Mouse (Mus musculus) hindbrain, embryonic 16.5 days (tissue): ENCODE results near the gene Sox13. TPM values are rescaled to one million over a fixed set of nuclear protein-coding genes. Genes with fewer than 3 reads are reported as not detected.

Experiments used
- ATAC-seq: fragments of 200-750 bp; cut with Nextera tagmentation; 2 replicates; pipeline ENCODE4 v1.8.0; 2017; ENCODE audit warnings: moderate TSS enrichment, moderate library complexity
- H3K27ac ChIP-seq: fragments of 300-500 bp; sonication (generic); 2 replicates; pipeline ENCODE4 v1.5.1; 2014; ENCODE audit warnings: low read depth, mild to moderate bottlenecking, control low read depth, low read length, moderate library complexity
- H3K27me3 ChIP-seq: fragments of 300-500 bp; sonication (generic); replicated peaks from 2 replicates; pipeline ENCODE4 v1.6.1; 2014; ENCODE audit warnings: low read length; ENCODE audit not compliant: control insufficient read depth, insufficient read depth
- H3K36me3 ChIP-seq: fragments of 300-500 bp; sonication (generic); 2 replicates; pipeline ENCODE4 v1.6.1; 2014; ENCODE audit warnings: mild to moderate bottlenecking, low read length, moderate library complexity, mixed read lengths; ENCODE audit not compliant: control insufficient read depth, insufficient read depth
- H3K4me1 ChIP-seq: fragments of 300-500 bp; sonication (generic); 2 replicates; pipeline ENCODE4 v1.6.1; 2014; ENCODE audit warnings: low read depth, low read length; ENCODE audit not compliant: control insufficient read depth, insufficient read depth
- H3K4me2 ChIP-seq: fragments of 300-500 bp; sonication (generic); 2 replicates; pipeline ENCODE4 v1.6.1; 2014; ENCODE audit warnings: mild to moderate bottlenecking, low read length, control low read depth, moderate library complexity
- H3K4me3 ChIP-seq: fragments of 300-500 bp; sonication (generic); 2 replicates; pipeline ENCODE4 v1.5.1; 2014; ENCODE audit warnings: mild to moderate bottlenecking, low read length, control low read depth, moderate library complexity
- H3K9ac ChIP-seq: fragments of 300-500 bp; sonication (generic); 2 replicates; pipeline ENCODE4 v1.6.1; 2014; ENCODE audit warnings: low read depth, mild to moderate bottlenecking, control low read depth, low read length, moderate library complexity
- H3K9me3 ChIP-seq: fragments of 300-500 bp; sonication (generic); 2 replicates; pipeline ENCODE4 v1.6.1; 2014; ENCODE audit warnings: mild to moderate bottlenecking, low read length, moderate library complexity; ENCODE audit not compliant: control insufficient read depth
- WGBS: fragments of 180-500 bp; shearing (Covaris S2); extraction: QIAGEN DNeasy Blood & Tissue Kit; methylation state at CpG from one replicate; pipeline ENCODE4 v1.1.7; 2014; 5-methylcytosine and 5-hydroxymethylcytosine counted together
- polyA plus RNA-seq: library from polyadenylated mRNA; unstranded; fragments of >200 nt; fragmentation: Nextera tagmentation; extraction: Ambion mirVana; gene quantifications from 2 replicates; pipeline ENCODE4 v1.2.1, GENCODE M21; 2015

The Sox13 gene
- polyA plus RNA-seq, 1 experiment from 2014 or later: 2.9 TPM

- H3K4me2 ChIP-seq: no peak overlapping the region
- peaks cover 8% of the 10 kb centered on the region; the same call in 1 of the 2 replicates for H3K4me1 ChIP-seq
- no peaks in the 10 kb centered on the region for H3K9me3 ChIP-seq
- H3K27me3 ChIP-seq: no peaks in the 10 kb centered on the region
- ATAC-seq: no peak
- H3K27ac ChIP-seq: no peak overlapping the region
- no peak overlapping the region for H3K4me3 ChIP-seq
- WGBS: 91% methylated on average over 5 of the region's 5 CpGs
- no peaks in the 10 kb centered on the region for H3K36me3 ChIP-seq
- no peak overlapping the region for H3K9ac ChIP-seq
Measured at GRCm38 (mm10) chr1:133362103-133362502, 62.1 kb downstream of the Sox13 start.

- no peak overlapping the region for H3K4me2 ChIP-seq
- no peak overlapping the region for H3K27ac ChIP-seq
- no peak overlapping the region for H3K9ac ChIP-seq
- WGBS: 95% methylated on average over 6 of the region's 6 CpGs
- no peaks in the 10 kb centered on the region for H3K36me3 ChIP-seq
- H3K4me3 ChIP-seq: no peak overlapping the region
- peaks cover 8% of the 10 kb centered on the region; the same call in 1 of the 2 replicates for H3K4me1 ChIP-seq
- ATAC-seq: no peak
- no peaks in the 10 kb centered on the region for H3K9me3 ChIP-seq
- no peaks in the 10 kb centered on the region for H3K27me3 ChIP-seq
Measured at GRCm38 (mm10) chr1:133361006-133361405, 63.2 kb downstream of the Sox13 start.

- H3K4me2 ChIP-seq: no peak overlapping the region
- no peak overlapping the region for H3K27ac ChIP-seq
- H3K36me3 ChIP-seq: no peaks in the 10 kb centered on the region
- H3K27me3 ChIP-seq: 0 out of 2 replicates have a peak, but pooled peaks cover 2% of the 10 kb centered on the region
- no peak for ATAC-seq
- H3K4me3 ChIP-seq: no peak overlapping the region
- H3K4me1 ChIP-seq: peaks cover 2% of the 10 kb centered on the region
- WGBS: 73% methylated on average over 8 of the region's 8 CpGs
- H3K9ac ChIP-seq: no peak overlapping the region
- H3K9me3 ChIP-seq: no peaks in the 10 kb centered on the region
Measured at GRCm38 (mm10) chr1:133356330-133356729, 67.8 kb downstream of the Sox13 start.

- Histone ChIP-seq H3K4me1 (peaks cover 2% of the 10 kb centered on the region), H3K27ac (no peak overlapping the region), H3K27me3 (0 out of 2 replicates have a peak, but pooled peaks cover 2% of the 10 kb centered on the region), H3K9me3 (no peaks in the 10 kb centered on the region), H3K4me2 (no peak overlapping the region), H3K9ac (no peak overlapping the region), H3K4me3 (no peak overlapping the region), H3K36me3 (no peaks in the 10 kb centered on the region)
- WGBS: 56% methylated on average over 15 of the region's 15 CpGs
- no peak for ATAC-seq
Measured at GRCm38 (mm10) chr1:133355912-133356311, 68.3 kb downstream of the Sox13 start.

- 0 out of 2 replicates have a peak, but pooled peaks cover 2% of the 10 kb centered on the region for H3K27me3 ChIP-seq
- H3K36me3 ChIP-seq: no peaks in the 10 kb centered on the region
- 52% methylated on average over 5 of the region's 5 CpGs for WGBS
- H3K4me3 ChIP-seq: no peak overlapping the region
- no peak overlapping the region for H3K4me2 ChIP-seq
- no peaks in the 10 kb centered on the region for H3K9me3 ChIP-seq
- no peak for ATAC-seq
- no peak overlapping the region for H3K27ac ChIP-seq
- no peak overlapping the region for H3K9ac ChIP-seq
- H3K4me1 ChIP-seq: peaks cover 2% of the 10 kb centered on the region
Measured at GRCm38 (mm10) chr1:133355469-133355868, 68.7 kb downstream of the Sox13 start.

- Histone ChIP-seq H3K27ac (no peak overlapping the region), H3K4me1 (peaks cover 2% of the 10 kb centered on the region), H3K27me3 (0 out of 2 replicates have a peak, but pooled peaks cover 2% of the 10 kb centered on the region), H3K4me3 (no peak overlapping the region), H3K9ac (no peak overlapping the region), H3K4me2 (peak overlapping the region; percentile 10; the same call in 1 of the 2 replicates), H3K36me3 (no peaks in the 10 kb centered on the region), H3K9me3 (no peaks in the 10 kb centered on the region)
- peak; percentile 51; the same call in 1 of the 2 replicates for ATAC-seq
- WGBS: 35% methylated on average over 12 of the region's 12 CpGs
Measured at GRCm38 (mm10) chr1:133353371-133353809, 70.8 kb downstream of the Sox13 start.

- Histone ChIP-seq H3K9me3 (no peaks in the 10 kb centered on the region), H3K9ac (no peak overlapping the region), H3K4me3 (no peak overlapping the region), H3K27me3 (0 out of 2 replicates have a peak, but pooled peaks cover 2% of the 10 kb centered on the region), H3K36me3 (no peaks in the 10 kb centered on the region), H3K4me1 (peaks cover 2% of the 10 kb centered on the region), H3K4me2 (no peak overlapping the region), H3K27ac (no peak overlapping the region)
- WGBS: 64% methylated on average over 9 of the region's 9 CpGs
- ATAC-seq: no peak
Measured at GRCm38 (mm10) chr1:133351762-133352161, 72.4 kb downstream of the Sox13 start.

GRCm38 (mm10) chr1:133350210-133350609 is 74.0 kb downstream of the Sox13 start, which contains the start of gene Ren1:
Gene Ren1 (plus strand): TSS chr1:133350510.
- Histone ChIP-seq H3K9ac (no peak within 1 kb of the TSS), H3K4me3 (no peak within 1 kb of the TSS), H3K27ac (no peak within 1 kb of the TSS), H3K36me3 (no peaks in the 10 kb centered on the region), H3K27me3 (0 out of 2 replicates have a peak, but pooled peaks cover 2% of the 10 kb centered on the region), H3K4me2 (no peak within 1 kb of the TSS), H3K4me1 (peaks cover 2% of the 10 kb centered on the region), H3K9me3 (no peaks in the 10 kb centered on the region)
- ATAC-seq: no peak
- WGBS: 86% methylated on average over 1 of the region's 1 CpGs

- WGBS: 76% methylated on average over 11 of the region's 11 CpGs
- H3K36me3 ChIP-seq: no peaks in the 10 kb centered on the region
- no peaks in the 10 kb centered on the region for H3K9me3 ChIP-seq
- no peak overlapping the region for H3K27ac ChIP-seq
- ATAC-seq: no peak
- H3K9ac ChIP-seq: no peak overlapping the region
- H3K4me3 ChIP-seq: no peak overlapping the region
- H3K27me3 ChIP-seq: 0 out of 2 replicates have a peak, but pooled peaks cover 2% of the 10 kb centered on the region
- H3K4me2 ChIP-seq: no peak overlapping the region
- no peaks in the 10 kb centered on the region for H3K4me1 ChIP-seq
Measured at GRCm38 (mm10) chr1:133347693-133348520, 76.3 kb downstream of the Sox13 start.
